Mouse (Mus musculus): ENCODE measurements around the gene Ppp1r15a.

GRCm38 (mm10) chr7:45560843-45561623, 35.0 kb upstream of the Ppp1r15a start:
- TF ChIP-seq CTCF (IDR thresholded peaks at IDR 0.05; ENCODE audit: borderline replicate concordance, insufficient read depth, low read depth, low read length) (peak; percentile 96), POLR2A (IDR thresholded peaks at IDR 0.05; ENCODE audit: borderline replicate concordance, insufficient read depth, low read length) (no peak)
